Mouse (Mus musculus) central nervous system, embryonic 11.5 days (tissue): Measurements from ENCODE around the gene Gm47995. TPM values are rescaled to one million over a fixed set of nuclear protein-coding genes. Genes with fewer than 3 reads are reported as not detected.

ENCODE experiments used
- polyA plus RNA-seq: library from polyadenylated mRNA; depleted of rRNA; stranded (reverse); fragments of >200 nt; gene quantifications from 2 replicates; pipeline ENCODE4 v1.2.3, GENCODE M21; 2012; rRNA removed

Gm47995 gene
- polyA plus RNA-seq, result 0.22 and 0.29 TPM in 2 replicates

DNA sequence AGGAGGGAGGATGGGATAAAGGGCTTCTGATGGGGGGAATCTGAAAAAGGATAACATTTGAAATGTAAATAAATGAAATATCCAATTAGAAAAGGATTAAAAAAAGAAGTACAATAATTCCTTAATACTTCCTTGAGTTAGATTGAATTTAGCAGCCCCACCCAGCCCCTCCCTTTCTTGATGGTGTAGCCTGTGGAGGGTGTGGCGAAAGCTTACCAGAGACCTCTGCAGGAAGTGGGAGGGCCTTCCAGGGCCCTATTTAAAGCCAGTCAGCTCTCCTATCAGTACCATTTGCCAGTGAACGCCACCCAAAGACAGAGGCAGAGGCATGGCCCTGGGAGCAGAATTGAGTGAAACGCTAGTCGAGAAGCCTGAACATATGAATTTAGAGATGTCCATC is at the start of gene Gm47995:
Gene Gm47995, plus strand, starts transcription at position 329 of the 400 bp plus-strand sequence.

DNA sequence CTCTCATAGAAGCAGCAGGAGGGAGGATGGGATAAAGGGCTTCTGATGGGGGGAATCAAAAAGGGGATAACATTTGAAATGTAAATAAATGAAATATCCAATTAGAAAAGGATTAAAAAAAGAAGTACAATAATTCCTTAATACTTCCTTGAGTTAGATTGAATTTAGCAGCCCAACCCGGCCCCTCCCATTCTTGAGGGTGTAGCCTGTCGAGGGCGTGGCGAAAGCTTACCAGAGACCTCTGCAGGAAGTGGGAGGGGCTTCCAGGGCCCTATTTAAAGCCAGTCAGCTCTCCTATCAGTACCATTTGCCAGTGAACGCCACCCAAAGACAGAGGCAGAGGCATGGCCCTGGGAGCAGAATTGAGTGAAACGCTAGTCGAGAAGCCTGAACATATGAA is 16.0 kb upstream of the Gm47995 start, which contains the start of gene Gm47985:
Gene Gm47985, plus strand, starts transcription at position 272 of the 400 bp plus-strand sequence.

DNA sequence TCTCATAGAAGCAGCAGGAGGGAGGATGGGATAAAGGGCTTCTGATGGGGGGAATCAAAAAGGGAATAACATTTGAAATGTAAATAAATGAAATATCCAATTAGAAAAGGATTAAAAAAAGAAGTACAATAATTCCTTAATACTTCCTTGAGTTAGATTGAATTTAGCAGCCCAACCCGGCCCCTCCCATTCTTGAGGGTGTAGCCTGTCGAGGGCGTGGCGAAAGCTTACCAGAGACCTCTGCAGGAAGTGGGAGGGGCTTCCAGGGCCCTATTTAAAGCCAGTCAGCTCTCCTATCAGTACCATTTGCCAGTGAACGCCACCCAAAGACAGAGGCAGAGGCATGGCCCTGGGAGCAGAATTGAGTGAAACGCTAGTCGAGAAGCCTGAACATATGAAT is 6.2 kb upstream of the Gm47995 start, which contains the start of gene Gm8947:
Gene Gm8947, plus strand, starts transcription at position 302 of the 400 bp plus-strand sequence.

DNA sequence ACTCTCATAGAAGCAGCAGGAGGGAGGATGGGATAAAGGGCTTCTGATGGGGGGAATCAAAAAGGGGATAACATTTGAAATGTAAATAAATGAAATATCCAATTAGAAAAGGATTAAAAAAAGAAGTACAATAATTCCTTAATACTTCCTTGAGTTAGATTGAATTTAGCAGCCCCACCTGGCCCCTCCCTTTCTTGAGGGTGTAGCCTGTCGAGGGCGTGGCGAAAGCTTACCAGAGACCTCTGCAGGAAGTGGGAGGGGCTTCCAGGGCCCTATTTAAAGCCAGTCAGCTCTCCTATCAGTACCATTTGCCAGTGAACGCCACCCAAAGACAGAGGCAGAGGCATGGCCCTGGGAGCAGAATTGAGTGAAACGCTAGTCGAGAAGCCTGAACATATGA is 5.6 kb downstream of the Gm47995 start, which contains the start of gene 3110040M04Rik:
Gene 3110040M04Rik, plus strand, starts transcription at position 304 of the 400 bp plus-strand sequence.

DNA sequence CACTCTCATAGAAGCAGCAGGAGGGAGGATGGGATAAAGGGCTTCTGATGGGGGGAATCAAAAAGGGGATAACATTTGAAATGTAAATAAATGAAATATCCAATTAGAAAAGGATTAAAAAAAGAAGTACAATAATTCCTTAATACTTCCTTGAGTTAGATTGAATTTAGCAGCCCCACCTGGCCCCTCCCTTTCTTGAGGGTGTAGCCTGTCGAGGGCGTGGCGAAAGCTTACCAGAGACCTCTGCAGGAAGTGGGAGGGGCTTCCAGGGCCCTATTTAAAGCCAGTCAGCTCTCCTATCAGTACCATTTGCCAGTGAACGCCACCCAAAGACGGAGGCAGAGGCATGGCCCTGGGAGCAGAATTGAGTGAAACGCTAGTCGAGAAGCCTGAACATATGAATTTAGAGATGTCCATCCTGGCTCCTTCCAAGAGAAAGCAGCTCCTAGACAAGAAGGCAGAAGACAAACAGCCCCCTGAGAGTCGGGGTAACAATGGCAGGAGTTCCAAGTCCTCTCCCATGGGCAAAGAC is 11.6 kb downstream of the Gm47995 start, which contains the start of gene Gm47996:
Gene Gm47996, plus strand, starts transcription at position 308 of the 532 bp plus-strand sequence.

Other genes with a start within 250 kb of the Gm47995 start
- gene Hmcn1, start 205.0 kb upstream of the Gm47995 start, polyA plus RNA-seq, result 14.2 and 43.5 TPM in 2 replicates
- 0.30 and 0.78 TPM in 2 replicates for gene Gm47985, start 15.9 kb upstream of the Gm47995 start, polyA plus RNA-seq
- gene Gm8947, start 6.1 kb upstream of the Gm47995 start, polyA plus RNA-seq, result 0.18 and 0.32 TPM in 2 replicates
- gene 3110040M04Rik, start 5.7 kb downstream of the Gm47995 start, polyA plus RNA-seq, result 0.20 and 0.47 TPM in 2 replicates
- 0.14 and 0.19 TPM in 2 replicates for gene Gm47996, start 11.7 kb downstream of the Gm47995 start, polyA plus RNA-seq
- 303 and 311 TPM in 2 replicates for gene Ivns1abp, start 146.0 kb downstream of the Gm47995 start, polyA plus RNA-seq
- 21.7 and 29.8 TPM in 2 replicates for gene Swt1, start 230.0 kb downstream of the Gm47995 start, polyA plus RNA-seq
- 35.5 and 35.6 TPM in 2 replicates for gene Trmt1l, start 230.1 kb downstream of the Gm47995 start, polyA plus RNA-seq